Mouse (Mus musculus): ENCODE measurements around the gene Hbq1a.

GRCm38 (mm10) chr11:32250880-32251763 lies 48.7 kb upstream of the Hbq1a start:
- TF ChIP-seq CTCF (IDR thresholded peaks at IDR 0.05; ENCODE audit: borderline replicate concordance, insufficient read depth, low read length) (no peak), POLR2A (IDR thresholded peaks at IDR 0.05; ENCODE audit: low read depth, low read length) (no peak)
